Mouse (Mus musculus) kidney, adult 2 months (tissue): ENCODE measurements around the gene Ccndbp1.

Experiments used
- CTCF ChIP-seq: fragments of 200-500 bp; conservative IDR thresholded peaks from 2 replicates; pipeline ENCODE4 v1.5.1; 2011; ENCODE audit warnings: low read depth, mild to moderate bottlenecking, control low read depth, low read length, moderate library complexity, mixed read lengths; ENCODE audit not compliant: insufficient read depth, insufficient read length
- POLR2A ChIP-seq: fragments of 200-500 bp; IDR thresholded peaks from one replicate; pipeline ENCODE4 v1.6.1; 2011; ENCODE audit warnings: low read depth, low read length, control low read depth

- peak; percentile 61 for TF ChIP-seq CTCF
- no peak for TF ChIP-seq POLR2A
Observed at GRCm38 (mm10) chr2:121041098-121041497, 32.9 kb downstream of the Ccndbp1 start.
